Mouse (Mus musculus) G1E (cell line): ENCODE data around the gene Lrrc66. TPM values are rescaled to one million over a fixed set of nuclear protein-coding genes. Genes with fewer than 3 reads are reported as not detected.

Experiments used
- ATAC-seq: 2 replicates; pipeline ENCODE4 v1.8.0; 2016; ENCODE audit warnings: mild to moderate bottlenecking; ENCODE audit not compliant: insufficient number of reproducible peaks, poor library complexity, low FRiP score, severe bottlenecking; ENCODE audit errors: extremely low read depth
- DNase-seq: peaks from one replicate; pipeline ENCODE4 v3.0.0; 2012; ENCODE audit warnings: low spot score
- H3K27me3 ChIP-seq: 2 replicates; pipeline ENCODE4 v1.6.1; 2012; ENCODE audit warnings: mild to moderate bottlenecking, low read length, inconsistent platforms; ENCODE audit not compliant: insufficient read depth
- H3K36me3 ChIP-seq: replicated peaks from 2 replicates; pipeline ENCODE3; 2012; ENCODE audit warnings: mild to moderate bottlenecking, inconsistent platforms
- H3K4me1 ChIP-seq: 2 replicates; pipeline ENCODE4 v1.6.1; 2012; ENCODE audit warnings: low read depth, low read length, inconsistent platforms, mixed read lengths; ENCODE audit not compliant: insufficient read depth
- H3K4me3 ChIP-seq: 2 replicates; pipeline ENCODE4 v1.5.1; 2012; ENCODE audit warnings: low read depth, mild to moderate bottlenecking, inconsistent platforms, low read length, moderate library complexity, mixed read lengths
- H3K9me3 ChIP-seq: replicated peaks from 2 replicates; pipeline ENCODE4 v1.6.1; 2012; ENCODE audit warnings: inconsistent platforms
- CTCF ChIP-seq: IDR thresholded peaks from 2 replicates; pipeline ENCODE4 v1.5.1; 2012; ENCODE audit warnings: low read depth, low read length, inconsistent platforms, mixed read lengths
- GATA1 ChIP-seq: IDR thresholded peaks from 2 replicates; pipeline ENCODE4 v1.6.1; 2012; ENCODE audit warnings: borderline replicate concordance, low read length, inconsistent platforms, mixed read lengths
- GATA2 ChIP-seq: IDR thresholded peaks from 2 replicates; pipeline ENCODE4 v1.6.1; 2012; ENCODE audit warnings: low read depth, low read length, inconsistent platforms, borderline replicate concordance
- POLR2AphosphoS5 ChIP-seq: IDR thresholded peaks from 2 replicates; pipeline ENCODE4 v1.6.1; 2012; ENCODE audit warnings: low read depth, low read length, inconsistent platforms; ENCODE audit not compliant: insufficient replicate concordance
- TAL1 ChIP-seq: conservative IDR thresholded peaks from 2 replicates; pipeline ENCODE4 v1.6.1; 2012; ENCODE audit warnings: low read depth, low read length, inconsistent platforms, mixed read lengths
- polyA plus RNA-seq: library from polyadenylated mRNA; stranded (reverse); fragments of >175 nt; gene quantifications from 2 replicates; pipeline ENCODE4 v1.2.3, GENCODE M21; 2012
- total RNA-seq, 2 experiments: library from RNA; stranded (forward) in 1 of 2; stranded (reverse) in 1 of 2; fragments of 200-1000 nt in 1 of 2; fragments of >200 nt in 1 of 2; fragmentation: Nextera tagmentation in 1 of 2; gene quantifications; 2 replicates each; pipeline ENCODE4 v1.2.3; 2014 to 2017

Lrrc66 gene
- total and polyA plus RNA-seq, 3 experiments: 0.16 to 10.5 (median 1.4) TPM

GRCm38 (mm10) chr5:73569181-73569580 is 63.1 kb downstream of the Lrrc66 start:
- no peak for TF ChIP-seq POLR2AphosphoS5
- no peak for TF ChIP-seq GATA2
- TF ChIP-seq CTCF: no peak
- TF ChIP-seq GATA1: no peak
- no peak for TF ChIP-seq TAL1
- Histone ChIP-seq H3K4me3 (no peak overlapping the region), H3K4me1 (peaks cover 3% of the 10 kb centered on the region; the same call in 1 of the 2 replicates), H3K9me3 (no peaks in the 10 kb centered on the region), H3K27me3 (peaks cover 2% of the 10 kb centered on the region; the same call in 1 of the 2 replicates), H3K36me3 (no peaks in the 10 kb centered on the region)
- ATAC-seq (no peak), DNase-seq (no peak)

GRCm38 (mm10) chr5:73566892-73567291 is 65.4 kb downstream of the Lrrc66 start:
- ATAC-seq: no peak
- no peak for DNase-seq
- no peak overlapping the region for H3K4me3 ChIP-seq
- H3K4me1 ChIP-seq: peaks cover 3% of the 10 kb centered on the region; the same call in 1 of the 2 replicates
- no peaks in the 10 kb centered on the region for H3K36me3 ChIP-seq
- TF ChIP-seq POLR2AphosphoS5: no peak
- TF ChIP-seq CTCF: no peak
- TF ChIP-seq GATA2: no peak
- TF ChIP-seq GATA1: no peak
- TF ChIP-seq TAL1: no peak
- peaks cover 2% of the 10 kb centered on the region; the same call in 1 of the 2 replicates for H3K27me3 ChIP-seq
- H3K9me3 ChIP-seq: no peaks in the 10 kb centered on the region

GRCm38 (mm10) chr5:73566119-73566518 is 66.2 kb downstream of the Lrrc66 start:
- Histone ChIP-seq H3K4me3 (no peak overlapping the region), H3K36me3 (peaks cover 7% of the 10 kb centered on the region), H3K9me3 (no peaks in the 10 kb centered on the region), H3K4me1 (peaks cover 3% of the 10 kb centered on the region; the same call in 1 of the 2 replicates), H3K27me3 (peaks cover 2% of the 10 kb centered on the region; the same call in 1 of the 2 replicates)
- DNase-seq: no peak
- no peak for ATAC-seq
- TF ChIP-seq GATA1 (no peak), CTCF (no peak), TAL1 (no peak), GATA2 (no peak), POLR2AphosphoS5 (no peak)

- ATAC-seq (no peak), DNase-seq (no peak)
- no peak overlapping the region for H3K4me3 ChIP-seq
- no peak for TF ChIP-seq POLR2AphosphoS5
- no peak for TF ChIP-seq CTCF
- TF ChIP-seq GATA1: no peak
- no peak for TF ChIP-seq TAL1
- no peak for TF ChIP-seq GATA2
- H3K36me3 ChIP-seq: peaks cover 21% of the 10 kb centered on the region
- H3K27me3 ChIP-seq: peaks cover 2% of the 10 kb centered on the region; the same call in 1 of the 2 replicates
- H3K9me3 ChIP-seq: no peaks in the 10 kb centered on the region
- H3K4me1 ChIP-seq: peaks cover under 1% of the 10 kb centered on the region; the same call in 1 of the 2 replicates
Observed at GRCm38 (mm10) chr5:73564038-73564437, 68.3 kb downstream of the Lrrc66 start.

GRCm38 (mm10) chr5:73558756-73559155 is 73.6 kb downstream of the Lrrc66 start:
- DNase-seq (no peak), ATAC-seq (no peak)
- Histone ChIP-seq H3K9me3 (no peaks in the 10 kb centered on the region), H3K36me3 (peaks cover 70% of the 10 kb centered on the region), H3K4me1 (no peaks in the 10 kb centered on the region), H3K4me3 (no peak overlapping the region), H3K27me3 (no peaks in the 10 kb centered on the region)
- TF ChIP-seq TAL1: no peak

- peaks cover 86% of the 10 kb centered on the region for H3K36me3 ChIP-seq
- no peak overlapping the region for H3K4me3 ChIP-seq
- no peak for TF ChIP-seq TAL1
- TF ChIP-seq CTCF: no peak
- no peak for TF ChIP-seq GATA1
- no peak for ATAC-seq
- peaks cover 4% of the 10 kb centered on the region; the same call in 1 of the 2 replicates for H3K9me3 ChIP-seq
- no peak for DNase-seq
- no peaks in the 10 kb centered on the region for H3K4me1 ChIP-seq
- H3K27me3 ChIP-seq: no peaks in the 10 kb centered on the region
Observed at GRCm38 (mm10) chr5:73556733-73557425, 75.4 kb downstream of the Lrrc66 start.

Other genes with a start within 250 kb of the Lrrc66 start
- gene Cwh43, start 226.5 kb downstream of the Lrrc66 start, total RNA-seq (2014; fragmentation: Nextera tagmentation): not detected in 2 replicates
- gene Cwh43, start 226.5 kb downstream of the Lrrc66 start, total RNA-seq (2017): not detected in 2 replicates
- not detected in 2 replicates for gene Cwh43, start 226.5 kb downstream of the Lrrc66 start, polyA plus RNA-seq
- 25.4 and 36.0 TPM in 2 replicates for gene Dcun1d4, start 151.5 kb downstream of the Lrrc66 start, total RNA-seq (2014; fragmentation: Nextera tagmentation)
- 23.6 and 29.9 TPM in 2 replicates for gene Dcun1d4, start 151.5 kb downstream of the Lrrc66 start, total RNA-seq (2017)
- gene Dcun1d4, start 151.5 kb downstream of the Lrrc66 start, polyA plus RNA-seq: 15.6 and 17.6 TPM in 2 replicates
- gene Sgcb, start 15.3 kb upstream of the Lrrc66 start, total RNA-seq (2014; fragmentation: Nextera tagmentation): not detected in 2 replicates
- 0.44 and 0.52 TPM in 2 replicates for gene Sgcb, start 15.3 kb upstream of the Lrrc66 start, total RNA-seq (2017)
- 0.04 TPM in 1 of 2 replicates, not detected in the other for gene Sgcb, start 15.3 kb upstream of the Lrrc66 start, polyA plus RNA-seq
- gene Spata18, start 18.9 kb upstream of the Lrrc66 start, total RNA-seq (2014; fragmentation: Nextera tagmentation): not detected in 2 replicates
- gene Spata18, start 18.9 kb upstream of the Lrrc66 start, total RNA-seq (2017): not detected in 2 replicates
- not detected in 2 replicates for gene Spata18, start 18.9 kb upstream of the Lrrc66 start, polyA plus RNA-seq